In the genomic region with DNA sequence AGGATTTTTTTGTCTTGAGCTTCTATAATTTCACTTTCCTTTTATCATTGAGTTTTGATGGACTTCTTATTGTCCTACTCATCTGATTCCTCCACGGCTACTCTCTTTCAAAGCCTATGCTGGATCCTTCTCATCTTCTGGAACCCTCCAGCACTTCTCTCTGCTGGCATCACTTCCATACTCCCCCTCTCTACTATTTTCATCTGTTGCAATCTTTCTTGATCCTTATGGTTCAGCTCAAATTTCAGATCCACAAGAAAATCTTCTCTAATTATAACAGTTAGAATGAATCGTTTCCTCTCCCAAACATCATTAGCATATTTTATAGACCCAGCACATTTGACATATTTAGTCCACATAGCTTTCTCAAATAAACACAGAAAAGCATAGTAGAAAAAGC, we compare ENCODE assay signal across 15 mouse cellular contexts.
DNase-seq lines count a peak whose midpoint lies in the region.
"Had no signal": no experiment of that assay in that cellular context is flagged by ENCODE, and none has a peak within 500 bp of the region (broad histone marks: within the 10 kb centered on the region; RNA-seq: fewer than 3 reads in every experiment).

No protein-coding gene starts in this region.

- intact Hi-C loops in left cerebral cortex, postnatal 4 days (cut with DNase I) = no loop called here

- peak; percentile 12 to 65 for DNase-seq in frontal cortex, adult 2 months (ENCODE audit: extremely low spot score in 1 of 2, low spot score in 1 of 2)
- DNase-seq in frontal cortex, postnatal 10 days (ENCODE audit: low spot score in 2 of 2) = no peak
- DNase-seq in left cerebral cortex, adult 11 months (ENCODE audit: low spot score) = peak; percentile 4
- no peak for DNase-seq in left cerebral cortex, postnatal 4 days
- peak; percentile 6 to 41 for DNase-seq in left cerebral cortex, adult 18-20 months (ENCODE audit: low spot score in 2 of 2)
- DNase-seq in telencephalon, adult 2 months (ENCODE audit: low read depth, low spot score) = peak; percentile 63
- no peak for DNase-seq in adrenal gland, postnatal 25 days
- DNase-seq: adrenal gland, postnatal 10 days; cerebellum, adult 18-20 months; cerebellum, postnatal 10 days; gastrocnemius, postnatal 10 days; kidney, adult 18-20 months; kidney, postnatal 25 days; lung, postnatal 4 days; thymus, postnatal 4 days had no signal

Comparison
In these comparisons a context has a peak if more than half of its experiments do, and no peak if none do; other contexts are left out.
1. DNase-seq: peak in frontal cortex, adult 2 months (2 of 2), left cerebral cortex, adult 11 months (single experiment), left cerebral cortex, adult 18-20 months (2 of 2) and telencephalon, adult 2 months (single experiment); none in frontal cortex, postnatal 10 days (0 of 2), left cerebral cortex, postnatal 4 days (single experiment) and adrenal gland, postnatal 25 days (single experiment).